Mouse (Mus musculus): Measurements from ENCODE around the gene Arnt. TPM values are rescaled to one million over a fixed set of nuclear protein-coding genes. Genes with fewer than 3 reads are reported as not detected.

Arnt gene
- 49.7 and 68.6 TPM in 2 replicates for polyA plus RNA-seq (2012; rRNA removed)

GRCm38 (mm10) chr3:95434136-95434982, at the start of gene Arnt:
Gene Arnt (plus strand): TSS chr3:95434388.

GRCm38 (mm10) chr3:95402741-95403140, 31.4 kb upstream of the Arnt start, which contains the start of gene 4930558C23Rik:
Gene 4930558C23Rik (minus strand): TSS chr3:95402841.

GRCm38 (mm10) chr3:95499024-95499423, 64.8 kb downstream of the Arnt start, which contains the start of gene Ctsk:
Gene Ctsk (plus strand): TSS chr3:95499256.

GRCm38 (mm10) chr3:95526622-95527211, 92.5 kb downstream of the Arnt start, which contains the start of gene Ctss:
Gene Ctss (plus strand): TSS chr3:95526786.

Other genes with a start within 250 kb of the Arnt start
- 8.6 and 10.3 TPM in 2 replicates for gene Gabpb2, start 216.5 kb upstream of the Arnt start, polyA plus RNA-seq (2012; rRNA removed)
- gene Cdc42se1, start 205.7 kb upstream of the Arnt start, polyA plus RNA-seq (2012; rRNA removed): 36.7 and 47.9 TPM in 2 replicates
- gene Mllt11, start 202.2 kb upstream of the Arnt start, polyA plus RNA-seq (2012; rRNA removed): 12.2 and 17.0 TPM in 2 replicates
- gene Gm128, start 192.8 kb upstream of the Arnt start, polyA plus RNA-seq (2012; rRNA removed): 0.68 and 1.1 TPM in 2 replicates
- gene Bnipl, start 183.2 kb upstream of the Arnt start, polyA plus RNA-seq (2012; rRNA removed): 3.2 and 4.9 TPM in 2 replicates
- gene Mindy1, start 153.0 kb upstream of the Arnt start, polyA plus RNA-seq (2012; rRNA removed): 164 and 221 TPM in 2 replicates
- 21.5 and 27.0 TPM in 2 replicates for gene Prune1, start 152.3 kb upstream of the Arnt start, polyA plus RNA-seq (2012; rRNA removed)
- 2.6 and 3.0 TPM in 2 replicates for gene Anxa9, start 127.2 kb upstream of the Arnt start, polyA plus RNA-seq (2012; rRNA removed)
- gene Cers2, start 119.6 kb upstream of the Arnt start, polyA plus RNA-seq (2012; rRNA removed): 71.0 and 104 TPM in 2 replicates
- 14.4 and 18.9 TPM in 2 replicates for gene Setdb1, start 77.2 kb upstream of the Arnt start, polyA plus RNA-seq (2012; rRNA removed)
- gene 4930558C23Rik, start 31.5 kb upstream of the Arnt start, polyA plus RNA-seq (2012; rRNA removed): not detected in 2 replicates
- 7.2 and 9.2 TPM in 2 replicates for gene Ctsk, start 64.9 kb downstream of the Arnt start, polyA plus RNA-seq (2012; rRNA removed)
- gene Ctss, start 92.4 kb downstream of the Arnt start, polyA plus RNA-seq (2012; rRNA removed): 10.3 and 10.5 TPM in 2 replicates
- gene Hormad1, start 125.3 kb downstream of the Arnt start, polyA plus RNA-seq (2012; rRNA removed): not detected in 2 replicates
- 4.9 and 5.2 TPM in 2 replicates for gene Golph3l, start 154.5 kb downstream of the Arnt start, polyA plus RNA-seq (2012; rRNA removed)
- 5.8 and 6.5 TPM in 2 replicates for gene Ensa, start 190.6 kb downstream of the Arnt start, polyA plus RNA-seq (2012; rRNA removed)
- 109 and 292 TPM in 2 replicates for gene Mcl1, start 224.4 kb downstream of the Arnt start, polyA plus RNA-seq (2012; rRNA removed)

Measured in ovary, adult 2 months (tissue).